Mouse (Mus musculus): ENCODE measurements around the gene Hecw2.

DNA sequence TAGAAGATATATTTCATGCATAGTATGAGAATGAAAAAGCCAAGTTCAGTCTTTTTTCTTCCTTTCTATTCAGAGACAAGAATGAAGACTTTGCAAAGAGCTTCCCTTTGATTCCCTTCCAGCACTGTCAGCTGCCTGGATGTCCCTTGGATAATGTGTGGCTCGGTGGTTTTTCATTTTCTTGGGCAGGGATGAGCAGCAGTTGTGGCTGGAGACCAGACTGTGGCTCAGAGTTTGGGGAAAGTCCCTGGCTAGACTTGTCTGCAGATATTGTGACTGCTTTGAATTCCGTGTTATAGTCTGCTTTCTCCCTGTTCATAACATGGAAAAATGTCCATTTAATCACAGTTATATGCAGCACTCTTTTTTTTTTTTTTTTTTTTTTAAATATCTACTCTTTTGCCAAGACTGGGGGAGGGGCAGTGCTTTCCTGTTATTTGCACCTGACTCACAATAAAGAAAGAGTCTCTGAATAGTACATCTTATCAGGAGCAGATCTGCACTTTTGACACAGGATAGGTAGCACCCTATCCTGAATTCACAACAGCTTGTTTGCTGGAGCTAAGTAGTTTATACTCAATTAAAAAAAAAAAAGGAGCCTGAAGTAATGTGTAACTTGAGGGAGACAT, 380.8 kb downstream of the Hecw2 start:
- TF ChIP-seq CTCF (IDR thresholded peaks at IDR 0.05; ENCODE audit: borderline replicate concordance, insufficient read depth, low read depth, low read length) (no peak), POLR2A (IDR thresholded peaks at IDR 0.05; ENCODE audit: borderline replicate concordance, insufficient read depth, low read length) (no peak)
